Mouse (Mus musculus): ENCODE results near the gene Ccl8.

GRCm38 (mm10) chr11:82159126-82159525 is 44.1 kb downstream of the Ccl8 start:
- TF ChIP-seq FLI1 (IDR thresholded peaks at IDR 0.05; ENCODE audit: low read length) (no peak), GATA1 (IDR thresholded peaks at IDR 0.05; ENCODE audit: borderline replicate concordance, low read length) (no peak)
